Mouse (Mus musculus) intestine, embryonic 14.5 days (tissue): ENCODE results near the gene Dusp18. TPM values are rescaled to one million over a fixed set of nuclear protein-coding genes. Genes with fewer than 3 reads are reported as not detected.

Experiments
- ATAC-seq: fragments of 200-750 bp; cut with Nextera tagmentation; replicated peaks from 2 replicates; pipeline ENCODE4 v1.8.0; 2017; ENCODE audit warnings: low read depth, moderate number of reproducible peaks, moderate TSS enrichment, moderate library complexity; ENCODE audit not compliant: low FRiP score, low TSS enrichment
- DNase-seq: peaks from one replicate; pipeline ENCODE4 v3.0.0-alpha.2; 2018; ENCODE audit warnings: low spot score
- H3K27ac ChIP-seq: fragments of 300-500 bp; sonication (generic); 2 replicates; pipeline ENCODE4 v1.5.1; 2014; ENCODE audit warnings: low read depth, mild to moderate bottlenecking, control low read depth
- H3K27me3 ChIP-seq: fragments of 300-500 bp; sonication (generic); replicated peaks from 2 replicates; pipeline ENCODE4 v1.6.1; 2014; ENCODE audit warnings: low read length, control low read depth; ENCODE audit not compliant: control insufficient read depth, insufficient read depth
- H3K36me3 ChIP-seq: fragments of 300-500 bp; sonication (generic); 2 replicates; pipeline ENCODE4 v1.6.1; 2014; ENCODE audit warnings: low read length, control low read depth; ENCODE audit not compliant: control insufficient read depth, insufficient read depth
- H3K4me1 ChIP-seq: fragments of 300-500 bp; sonication (generic); replicated peaks from 2 replicates; pipeline ENCODE4 v1.6.1; 2014; ENCODE audit warnings: low read length, control low read depth, mixed read lengths; ENCODE audit not compliant: control insufficient read depth, insufficient read depth
- H3K4me2 ChIP-seq: fragments of 300-500 bp; sonication (generic); 2 replicates; pipeline ENCODE4 v1.6.1; 2014; ENCODE audit warnings: low read length
- H3K4me3 ChIP-seq: fragments of 300-500 bp; sonication (generic); 2 replicates; pipeline ENCODE4 v1.5.1; 2014; ENCODE audit warnings: low read depth, low read length, control low read depth, mixed read lengths
- H3K9ac ChIP-seq: fragments of 300-500 bp; sonication (generic); 2 replicates; pipeline ENCODE4 v1.6.1; 2014; ENCODE audit warnings: mild to moderate bottlenecking, low read length
- H3K9me3 ChIP-seq: fragments of 300-500 bp; sonication (generic); 2 replicates; pipeline ENCODE4 v1.6.1; 2016; ENCODE audit warnings: low read length, control low read depth; ENCODE audit not compliant: control insufficient read depth
- WGBS: fragments of 180-500 bp; shearing (Covaris S2); extraction: QIAGEN DNeasy Blood & Tissue Kit; methylation state at CpG from one replicate; pipeline ENCODE4 v1.1.7; 2014; 5-methylcytosine and 5-hydroxymethylcytosine counted together
- polyA plus RNA-seq: library from polyadenylated mRNA; unstranded; fragments of >200 nt; fragmentation: Nextera tagmentation; extraction: Ambion mirVana; gene quantifications from 2 replicates; pipeline ENCODE4 v1.2.1, GENCODE M21; 2014

Gene Dusp18
- 8.3 and 8.7 TPM in 2 replicates for polyA plus RNA-seq

- Histone ChIP-seq H3K4me1 (no peaks in the 10 kb centered on the region), H3K9me3 (no peaks in the 10 kb centered on the region), H3K27me3 (no peaks in the 10 kb centered on the region), H3K36me3 (peaks cover 12% of the 10 kb centered on the region; the same call in 1 of the 2 replicates), H3K9ac (peak within 1 kb of the TSS; percentile 53), H3K4me3 (peak within 1 kb of the TSS; percentile 36), H3K27ac (peak within 1 kb of the TSS; percentile 85), H3K4me2 (peak within 1 kb of the TSS; percentile 75)
- WGBS: 4% methylated on average over 46 of the region's 46 CpGs
- ATAC-seq (peak; percentile 94), DNase-seq (peak; percentile 98)
These were observed at the start of gene Dusp18, which contains the start of gene 4921536K21Rik for GRCm38 (mm10) chr11:3894406-3895281. Gene Dusp18 (plus strand): TSS chr11:3895240. Gene 4921536K21Rik (minus strand): TSS chr11:3895098.

- WGBS: 68% methylated on average over 2 of the region's 2 CpGs
- Histone ChIP-seq H3K27me3 (no peaks in the 10 kb centered on the region), H3K9ac (no peak overlapping the region), H3K36me3 (no peaks in the 10 kb centered on the region), H3K4me2 (no peak overlapping the region), H3K4me3 (no peak overlapping the region), H3K27ac (no peak overlapping the region), H3K9me3 (no peaks in the 10 kb centered on the region), H3K4me1 (no peaks in the 10 kb centered on the region)
- ATAC-seq (no peak), DNase-seq (no peak)
These were observed 48.7 kb upstream of the Dusp18 start for GRCm38 (mm10) chr11:3846351-3846750.

- Histone ChIP-seq H3K27me3 (no peaks in the 10 kb centered on the region), H3K4me1 (no peaks in the 10 kb centered on the region), H3K9ac (no peak overlapping the region), H3K4me3 (no peak overlapping the region), H3K36me3 (no peaks in the 10 kb centered on the region), H3K4me2 (no peak overlapping the region), H3K27ac (no peak overlapping the region), H3K9me3 (no peaks in the 10 kb centered on the region)
- 77% methylated on average over 15 of the region's 15 CpGs for WGBS
- DNase-seq (no peak), ATAC-seq (no peak)
These were observed 45.3 kb upstream of the Dusp18 start for GRCm38 (mm10) chr11:3849469-3850314.

DNA sequence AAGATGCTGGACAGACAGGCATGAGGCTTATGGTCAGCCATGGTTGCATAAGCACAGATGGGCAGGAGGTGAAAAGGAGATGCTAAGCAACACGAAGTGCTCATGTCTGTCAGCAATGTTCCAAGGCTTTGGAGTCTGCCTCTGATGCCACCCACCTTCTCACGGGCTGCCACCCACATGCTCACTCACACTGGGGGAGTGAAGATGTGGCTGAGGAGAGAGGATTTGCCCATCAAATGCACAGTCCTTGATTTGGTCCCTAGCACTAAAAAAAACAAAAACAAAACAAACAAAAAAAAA lies 44.8 kb upstream of the Dusp18 start:
- Histone ChIP-seq H3K4me3 (no peak overlapping the region), H3K27me3 (no peaks in the 10 kb centered on the region), H3K9ac (no peak overlapping the region), H3K9me3 (no peaks in the 10 kb centered on the region), H3K4me2 (no peak overlapping the region), H3K4me1 (no peaks in the 10 kb centered on the region), H3K27ac (no peak overlapping the region), H3K36me3 (no peaks in the 10 kb centered on the region)
- DNase-seq (no peak), ATAC-seq (no peak)
- 80% methylated on average over 2 of the region's 2 CpGs for WGBS

DNA sequence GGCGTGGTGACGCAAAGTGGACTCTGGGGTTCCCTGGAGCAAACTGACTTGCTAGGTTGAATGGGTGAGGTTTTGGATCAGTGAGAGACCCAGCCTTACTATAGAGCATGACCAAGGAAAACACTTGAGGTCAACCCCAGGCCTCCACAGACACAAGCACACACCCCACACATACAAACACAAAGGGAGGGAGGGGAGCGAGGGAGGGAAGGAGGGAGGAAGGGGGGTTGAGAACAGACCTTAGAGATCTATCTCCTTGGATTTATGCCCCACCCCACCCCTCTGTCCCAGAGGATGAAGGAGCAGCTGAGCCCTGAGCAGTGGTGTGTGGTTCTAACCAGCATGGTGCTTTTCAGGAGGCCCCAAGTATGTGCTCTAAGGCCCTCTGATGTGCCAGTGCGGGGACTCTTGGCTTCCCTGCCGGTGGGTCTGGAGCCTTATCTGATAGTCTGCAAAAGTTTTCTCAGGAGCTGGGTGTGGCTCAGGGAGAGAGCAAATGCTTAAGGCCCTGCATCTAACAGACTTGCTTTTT lies 44.2 kb upstream of the Dusp18 start:
- Histone ChIP-seq H3K9me3 (no peaks in the 10 kb centered on the region), H3K9ac (no peak overlapping the region), H3K4me3 (no peak overlapping the region), H3K4me1 (no peaks in the 10 kb centered on the region), H3K27ac (no peak overlapping the region), H3K36me3 (no peaks in the 10 kb centered on the region), H3K27me3 (no peaks in the 10 kb centered on the region), H3K4me2 (no peak overlapping the region)
- DNase-seq (no peak), ATAC-seq (no peak)
- WGBS: 60% methylated on average over 5 of the region's 5 CpGs

DNA sequence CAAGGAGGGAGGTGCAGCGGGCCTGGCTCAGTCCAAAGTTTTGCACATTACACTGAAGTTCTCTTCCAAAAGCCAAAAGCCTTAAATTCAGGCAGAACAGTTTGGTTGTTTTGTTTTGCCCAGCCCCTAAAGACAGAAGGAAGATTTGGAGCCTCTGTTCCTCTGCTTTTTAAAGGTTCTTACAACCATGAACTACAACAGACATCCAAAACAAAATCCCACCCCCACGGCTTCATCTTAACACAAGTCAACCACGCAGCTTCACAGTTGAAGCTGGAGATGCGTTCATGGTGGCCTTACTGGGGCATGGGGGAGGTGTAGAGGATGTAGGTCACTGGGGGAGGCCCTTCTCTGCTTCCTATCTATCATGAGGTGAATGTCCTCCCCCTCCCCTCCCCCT lies 43.2 kb upstream of the Dusp18 start:
- no peaks in the 10 kb centered on the region for H3K9me3 ChIP-seq
- no peaks in the 10 kb centered on the region for H3K4me1 ChIP-seq
- DNase-seq (no peak), ATAC-seq (no peak)
- no peak overlapping the region for H3K9ac ChIP-seq
- no peak overlapping the region for H3K27ac ChIP-seq
- no peak overlapping the region for H3K4me3 ChIP-seq
- WGBS: 75% methylated on average over 4 of the region's 4 CpGs
- no peaks in the 10 kb centered on the region for H3K36me3 ChIP-seq
- H3K27me3 ChIP-seq: no peaks in the 10 kb centered on the region
- no peak overlapping the region for H3K4me2 ChIP-seq

DNA sequence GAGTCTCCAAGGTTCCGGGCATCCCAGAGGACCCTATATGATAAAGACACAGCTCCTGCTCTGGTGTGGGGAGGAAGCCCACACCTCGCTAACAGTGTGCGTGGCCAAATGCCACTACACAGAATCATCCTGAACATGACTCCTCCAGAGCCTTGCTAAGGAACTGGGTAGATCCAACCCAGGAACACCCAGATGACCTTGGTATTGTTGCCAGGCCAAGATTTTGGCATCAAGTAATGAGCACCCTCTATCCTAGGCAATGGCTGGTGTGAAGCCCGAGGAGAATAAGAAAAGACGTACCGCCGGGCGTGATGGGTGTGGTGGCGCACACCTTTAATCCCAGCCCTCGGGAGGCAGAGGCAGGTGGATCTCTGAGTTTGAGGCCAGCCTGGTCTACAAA lies 42.0 kb upstream of the Dusp18 start:
- H3K36me3 ChIP-seq: no peaks in the 10 kb centered on the region
- ATAC-seq (no peak), DNase-seq (no peak)
- H3K9me3 ChIP-seq: no peaks in the 10 kb centered on the region
- H3K9ac ChIP-seq: no peak overlapping the region
- no peak overlapping the region for H3K4me2 ChIP-seq
- H3K27ac ChIP-seq: no peak overlapping the region
- H3K4me3 ChIP-seq: no peak overlapping the region
- 95% methylated on average over 10 of the region's 10 CpGs for WGBS
- H3K4me1 ChIP-seq: no peaks in the 10 kb centered on the region
- H3K27me3 ChIP-seq: no peaks in the 10 kb centered on the region

GRCm38 (mm10) chr11:3853481-3854034 lies 41.5 kb upstream of the Dusp18 start:
- DNase-seq (no peak), ATAC-seq (no peak)
- Histone ChIP-seq H3K4me1 (no peaks in the 10 kb centered on the region), H3K27ac (no peak overlapping the region), H3K27me3 (no peaks in the 10 kb centered on the region), H3K36me3 (no peaks in the 10 kb centered on the region), H3K4me2 (no peak overlapping the region), H3K9ac (no peak overlapping the region), H3K4me3 (no peak overlapping the region), H3K9me3 (no peaks in the 10 kb centered on the region)
- 74% methylated on average over 5 of the region's 5 CpGs for WGBS
